Mouse (Mus musculus) frontal cortex, postnatal 36 days (tissue): Measurements from ENCODE around the gene Adh7.

Source experiments
- DNase-seq, 2 experiments: peaks; one replicate each; pipeline ENCODE4 v3.0.0; 2022; ENCODE audit warnings: low spot score in 2 of 2

Gene Adh7

GRCm38 (mm10) chr3:138224363-138224954 lies 6.9 kb downstream of the Adh7 start:
- DNase-seq = no peak

GRCm38 (mm10) chr3:138225331-138225730 lies 7.8 kb downstream of the Adh7 start:
- DNase-seq = no peak

GRCm38 (mm10) chr3:138225853-138226252 lies 8.3 kb downstream of the Adh7 start:
- DNase-seq = no peak

GRCm38 (mm10) chr3:138226476-138226875 lies 8.9 kb downstream of the Adh7 start:
- no peak for DNase-seq

- no peak for DNase-seq
These were observed 9.5 kb downstream of the Adh7 start for GRCm38 (mm10) chr3:138227082-138227481.

- no peak for DNase-seq
These were observed 10.2 kb downstream of the Adh7 start for GRCm38 (mm10) chr3:138227782-138228181.

GRCm38 (mm10) chr3:138229448-138229847 lies 11.9 kb downstream of the Adh7 start:
- no peak for DNase-seq

GRCm38 (mm10) chr3:138230266-138230665 lies 12.7 kb downstream of the Adh7 start:
- no peak for DNase-seq

GRCm38 (mm10) chr3:138231531-138231930 lies 14.0 kb downstream of the Adh7 start:
- DNase-seq = no peak

GRCm38 (mm10) chr3:138236546-138237163 lies 19.1 kb downstream of the Adh7 start:
- DNase-seq = no peak

GRCm38 (mm10) chr3:138238046-138238445 lies 20.5 kb downstream of the Adh7 start:
- no peak for DNase-seq

- DNase-seq = no peak
These were observed 21.9 kb downstream of the Adh7 start for GRCm38 (mm10) chr3:138239461-138239860.

GRCm38 (mm10) chr3:138240411-138240810 lies 22.9 kb downstream of the Adh7 start:
- no peak for DNase-seq

- no peak for DNase-seq
These were observed 23.4 kb downstream of the Adh7 start for GRCm38 (mm10) chr3:138240942-138241341.

- no peak for DNase-seq
These were observed 23.8 kb downstream of the Adh7 start for GRCm38 (mm10) chr3:138241371-138241770.

GRCm38 (mm10) chr3:138242021-138242726 lies 24.6 kb downstream of the Adh7 start:
- no peak for DNase-seq

GRCm38 (mm10) chr3:138242933-138243332 lies 25.4 kb downstream of the Adh7 start:
- no peak for DNase-seq

- no peak for DNase-seq
These were observed 26.8 kb downstream of the Adh7 start for GRCm38 (mm10) chr3:138244338-138244874.

GRCm38 (mm10) chr3:138246511-138247020 lies 29.0 kb downstream of the Adh7 start:
- DNase-seq = no peak

- no peak for DNase-seq
These were observed 29.7 kb downstream of the Adh7 start for GRCm38 (mm10) chr3:138247241-138247640.

- DNase-seq = no peak
These were observed 30.5 kb downstream of the Adh7 start for GRCm38 (mm10) chr3:138248011-138248410.

GRCm38 (mm10) chr3:138248746-138249145 lies 31.2 kb downstream of the Adh7 start:
- DNase-seq = no peak

- DNase-seq = no peak
These were observed 33.6 kb downstream of the Adh7 start for GRCm38 (mm10) chr3:138251156-138251555.
